Mouse (Mus musculus) kidney, adult 18-20 months (tissue): ENCODE results near the gene Ugdh.

Source experiments
- DNase-seq: peaks from one replicate; pipeline ENCODE4 v3.0.0; 2021

Gene Ugdh

DNA sequence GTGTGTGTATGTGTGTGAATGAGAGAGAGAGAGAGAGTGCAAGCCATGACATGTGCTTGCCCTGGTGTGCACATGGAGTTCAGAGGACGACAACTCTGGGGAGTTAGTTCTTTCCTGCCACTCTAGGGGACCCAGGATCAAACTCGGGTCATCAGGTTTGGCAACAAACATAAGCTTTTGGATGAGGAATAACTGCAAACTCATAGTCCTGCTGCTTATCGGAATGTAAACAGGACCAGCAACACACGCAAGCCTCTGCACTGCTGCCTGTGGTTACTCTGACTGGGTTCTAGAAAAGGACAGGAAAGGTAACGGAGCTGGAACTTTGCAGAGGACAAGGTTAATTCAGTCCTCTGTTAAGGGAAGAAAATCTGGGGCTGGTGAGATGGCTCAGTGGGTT lies 10.5 kb downstream of the Ugdh start:
- no peak for DNase-seq

DNA sequence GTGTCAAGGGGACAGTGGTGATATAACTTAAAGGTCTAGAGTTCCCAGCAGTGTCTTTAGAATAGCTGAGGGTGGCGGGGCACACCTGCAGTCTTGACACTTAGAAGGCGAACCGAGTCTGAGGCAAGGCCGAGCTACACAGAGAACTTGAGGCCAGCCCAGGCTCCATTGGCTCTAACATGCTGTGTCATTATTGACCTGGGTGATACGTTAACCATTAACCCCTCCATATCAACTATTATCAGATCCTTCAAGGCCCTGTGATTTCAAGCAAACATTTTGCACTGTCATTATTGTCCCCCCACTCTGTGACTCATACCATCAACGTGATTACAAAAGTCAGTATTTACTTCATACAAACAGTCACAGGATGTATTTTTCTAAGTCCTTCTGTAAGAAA lies 11.5 kb downstream of the Ugdh start:
- peak; percentile 40 for DNase-seq

DNA sequence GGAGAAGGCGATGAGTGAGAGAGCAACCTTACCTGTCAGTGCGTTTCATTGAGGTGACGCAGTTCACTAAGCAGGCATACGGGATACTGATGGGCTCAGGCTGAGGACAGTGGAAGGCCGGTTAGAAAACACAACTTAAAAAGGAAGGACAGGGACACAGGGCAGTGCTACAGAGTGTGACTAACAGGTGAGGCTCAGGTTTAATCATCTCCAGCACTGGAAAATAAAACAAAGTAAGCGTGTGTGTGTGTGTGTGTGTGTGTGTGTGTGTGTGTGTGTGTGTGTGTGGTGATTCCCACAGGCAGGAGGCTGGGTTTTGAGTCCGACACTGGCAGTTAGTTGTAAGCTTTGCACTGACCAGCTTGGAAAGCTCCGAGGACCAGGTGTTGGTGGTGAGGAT lies 12.9 kb downstream of the Ugdh start:
- DNase-seq, result peak; percentile 38

DNA sequence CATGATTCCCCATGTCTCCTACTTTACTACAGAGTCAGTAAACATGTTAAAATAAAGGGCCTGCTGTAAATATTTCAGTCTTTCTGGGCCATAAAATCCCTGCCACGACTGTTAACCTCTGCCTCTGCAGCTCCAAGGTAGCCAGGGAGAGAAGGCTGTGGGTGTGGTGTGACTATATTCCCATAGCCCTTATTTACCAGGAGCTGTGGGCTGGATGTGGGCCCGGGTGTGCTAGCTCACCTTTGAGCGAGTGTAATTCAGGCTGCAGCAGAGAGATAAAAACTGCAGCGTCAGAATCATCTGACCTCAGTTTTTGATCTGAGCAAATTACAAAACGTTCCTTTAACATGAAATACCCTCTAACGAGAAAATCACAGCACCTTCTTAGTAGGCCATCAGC lies 14.9 kb downstream of the Ugdh start:
- no peak for DNase-seq

DNA sequence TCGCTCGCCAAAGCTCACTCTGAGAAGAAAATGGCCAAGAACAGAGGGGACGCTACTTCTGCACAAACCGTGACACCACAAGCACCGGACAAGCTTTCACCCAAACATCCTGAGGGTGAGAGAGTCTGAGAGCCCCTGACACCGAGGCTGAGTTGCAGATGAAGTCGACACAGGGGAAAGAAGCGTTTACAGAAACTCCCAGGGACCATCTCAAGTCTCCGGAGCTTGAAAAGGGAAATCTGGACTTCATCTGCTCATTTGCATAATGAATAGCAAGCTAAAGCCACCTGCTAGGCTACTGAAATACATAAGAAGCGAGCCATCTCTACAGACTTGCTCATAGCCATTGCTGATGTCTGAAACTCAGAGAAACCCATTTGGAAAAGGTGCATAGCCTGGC lies 16.6 kb downstream of the Ugdh start:
- DNase-seq, result no peak

GRCm38 (mm10) chr5:65415653-65416458 lies 19.9 kb downstream of the Ugdh start:
- DNase-seq, result no peak

- no peak for DNase-seq
Observed at GRCm38 (mm10) chr5:65407989-65408388, 27.8 kb downstream of the Ugdh start.

GRCm38 (mm10) chr5:65401251-65401994 lies 34.3 kb downstream of the Ugdh start:
- peak; percentile 93 for DNase-seq

DNA sequence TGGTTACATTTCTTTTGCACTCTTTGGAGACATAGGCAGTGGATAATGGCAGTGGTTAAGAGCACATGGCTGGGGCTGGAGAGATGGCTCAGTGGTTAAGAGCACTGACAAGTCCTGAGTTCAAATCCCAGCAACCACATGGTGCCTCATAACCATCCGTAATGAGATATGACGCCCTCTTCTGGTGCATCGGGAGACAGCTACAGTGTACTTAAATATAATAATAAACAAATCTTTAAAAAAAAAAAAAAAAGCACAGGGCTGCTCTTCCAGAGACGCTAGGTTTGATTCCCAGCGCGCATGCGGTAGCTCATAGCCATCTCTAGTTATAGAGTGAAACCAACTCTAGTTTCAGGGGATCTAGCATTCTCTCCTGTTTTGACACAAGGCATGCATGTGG lies 41.3 kb downstream of the Ugdh start:
- no peak for DNase-seq

DNA sequence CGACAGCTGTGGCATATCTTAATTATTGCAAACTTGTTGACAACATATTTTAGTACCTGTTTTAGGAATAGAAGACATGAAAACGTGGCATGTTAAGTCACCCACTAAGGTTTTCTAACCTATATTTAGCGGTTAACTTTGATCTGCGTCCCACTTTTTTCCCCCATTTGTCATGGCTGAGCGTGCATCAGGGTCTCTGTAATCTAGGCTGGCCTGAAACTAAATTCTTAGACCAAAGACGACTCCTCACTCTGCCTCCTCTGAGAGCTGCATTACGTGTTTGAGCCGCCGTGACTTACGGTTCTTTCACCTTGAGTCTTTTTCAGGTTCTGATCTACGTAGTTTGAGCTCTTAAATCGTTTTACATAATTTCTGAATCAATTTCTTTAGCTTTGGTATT lies 44.0 kb downstream of the Ugdh start:
- DNase-seq, result no peak

DNA sequence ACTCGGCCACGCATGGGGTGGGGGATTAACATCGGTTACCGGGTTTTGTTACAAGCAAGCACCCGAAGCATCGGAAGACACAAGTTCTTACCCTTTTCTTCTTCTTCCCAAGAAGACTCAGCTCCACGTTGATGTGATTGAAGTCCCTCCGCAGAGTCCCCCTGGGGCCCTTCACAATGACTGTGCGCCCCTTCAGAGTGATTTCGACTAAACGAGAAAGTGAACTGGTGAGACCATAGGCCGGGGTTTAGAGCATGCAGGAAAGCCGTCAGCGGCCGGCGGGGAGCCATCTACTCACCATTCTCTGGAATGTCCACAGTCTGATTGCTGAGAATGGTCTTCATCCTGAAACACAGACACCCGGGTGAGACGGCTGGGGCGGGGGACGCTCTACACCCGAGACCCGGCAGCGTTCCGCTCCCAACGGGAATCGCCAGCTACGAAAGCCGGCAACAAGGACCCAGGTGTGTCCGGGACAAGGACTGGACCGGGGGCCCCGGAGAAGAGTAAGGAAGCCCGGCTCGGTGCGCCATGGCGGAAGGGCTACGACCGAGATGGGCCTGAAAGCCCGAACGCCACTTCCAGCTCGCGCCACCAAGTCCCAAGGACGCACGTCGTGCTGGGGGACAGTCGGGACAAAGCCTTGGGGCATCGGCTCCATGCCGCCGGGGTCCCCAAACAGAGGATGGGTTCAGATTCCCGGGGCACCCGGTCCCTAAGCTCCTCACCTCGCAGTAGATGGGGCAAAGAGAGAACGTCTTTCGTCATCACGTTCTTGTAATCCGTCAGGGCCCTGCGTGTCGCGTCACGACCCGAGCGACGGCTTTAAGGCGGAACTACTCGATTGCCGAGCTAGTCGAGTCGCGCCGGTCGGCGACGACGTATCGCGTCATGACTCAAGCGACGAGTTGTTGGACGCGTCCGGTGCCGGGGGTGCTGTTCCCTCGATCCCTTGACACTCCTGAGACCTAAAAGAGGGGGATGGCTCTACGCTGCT lies 44.8 kb downstream of the Ugdh start, which contains the start of the genes Rpl9 and Lias:
TSS of gene Rpl9 (minus strand) at position 797 of the 997 bp plus-strand sequence.
TSS of gene Lias (plus strand) at position 850 of the 997 bp plus-strand sequence.
- peak; percentile 100 for DNase-seq

GRCm38 (mm10) chr5:65387008-65387867 lies 48.5 kb downstream of the Ugdh start:
- no peak for DNase-seq

- DNase-seq, result no peak
Observed at GRCm38 (mm10) chr5:65385704-65386103, 50.0 kb downstream of the Ugdh start.

- no peak for DNase-seq
Observed at GRCm38 (mm10) chr5:65374746-65375145, 61.0 kb downstream of the Ugdh start.

DNA sequence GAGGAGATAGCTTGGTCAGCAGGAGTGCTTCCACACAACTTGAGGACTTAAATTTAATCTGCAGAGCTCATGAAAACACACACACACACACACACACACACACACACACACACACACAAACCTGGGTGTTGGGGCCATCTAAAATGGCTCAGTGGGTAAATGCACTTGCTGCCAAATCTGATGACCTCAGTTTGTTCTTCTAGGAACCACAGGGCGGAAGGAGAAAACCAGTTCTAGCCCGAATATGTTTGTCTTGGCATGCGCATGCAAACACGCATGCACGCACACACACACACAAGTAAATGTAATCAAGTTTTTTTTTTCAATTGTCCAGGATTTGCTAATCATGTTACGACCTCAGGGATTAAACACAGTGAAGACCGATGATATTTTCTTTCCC lies 64.2 kb downstream of the Ugdh start:
- no peak for DNase-seq

- no peak for DNase-seq
Observed at GRCm38 (mm10) chr5:65367837-65368236, 67.9 kb downstream of the Ugdh start.
